Mouse (Mus musculus) skeletal muscle tissue, postnatal 0 days (tissue): Measurements from ENCODE around the gene Olfr893. TPM values are rescaled to one million over a fixed set of nuclear protein-coding genes. Genes with fewer than 3 reads are reported as not detected.

Source experiments
- polyA plus RNA-seq: library from polyadenylated mRNA; unstranded; fragments of >200 nt; fragmentation: Nextera tagmentation; extraction: Ambion mirVana; gene quantifications from 2 replicates; pipeline ENCODE4 v1.2.1, GENCODE M21; 2015

Olfr893 gene
- not detected in 2 replicates for polyA plus RNA-seq

GRCm38 (mm10) chr9:38208065-38208464, at the start of gene Olfr893:
Gene Olfr893, plus strand, starts transcription at chr9:38208365.

GRCm38 (mm10) chr9:38180721-38181120, 27.4 kb upstream of the Olfr893 start, which contains the start of gene Olfr891:
Gene Olfr891, minus strand, starts transcription at chr9:38180821.

GRCm38 (mm10) chr9:38217755-38218154, 9.6 kb downstream of the Olfr893 start, which contains the start of gene Olfr894:
Gene Olfr894, plus strand, starts transcription at chr9:38218055.

GRCm38 (mm10) chr9:38252474-38252873, 44.3 kb downstream of the Olfr893 start, which contains the start of gene Olfr143:
Gene Olfr143, plus strand, starts transcription at chr9:38252774.

Other genes with a start within 250 kb of the Olfr893 start
- not detected in 2 replicates for gene Olfr881, start 216.5 kb upstream of the Olfr893 start, polyA plus RNA-seq
- gene Olfr883, start 182.6 kb upstream of the Olfr893 start, polyA plus RNA-seq = not detected in 2 replicates
- gene Olfr884, start 161.8 kb upstream of the Olfr893 start, polyA plus RNA-seq = not detected in 2 replicates
- not detected in 2 replicates for gene Olfr885, start 147.0 kb upstream of the Olfr893 start, polyA plus RNA-seq
- not detected in 2 replicates for gene Olfr887, start 124.3 kb upstream of the Olfr893 start, polyA plus RNA-seq
- gene Olfr888, start 100.2 kb upstream of the Olfr893 start, polyA plus RNA-seq = not detected in 2 replicates
- gene Olfr889, start 93.2 kb upstream of the Olfr893 start, polyA plus RNA-seq = 0.02 and 0.03 TPM in 2 replicates
- not detected in 2 replicates for gene Olfr890, start 65.8 kb upstream of the Olfr893 start, polyA plus RNA-seq
- not detected in 2 replicates for gene Olfr891, start 27.5 kb upstream of the Olfr893 start, polyA plus RNA-seq
- not detected in 2 replicates for gene Olfr894, start 9.7 kb downstream of the Olfr893 start, polyA plus RNA-seq
- gene Olfr143, start 44.4 kb downstream of the Olfr893 start, polyA plus RNA-seq = not detected in 2 replicates
- gene Olfr895, start 59.5 kb downstream of the Olfr893 start, polyA plus RNA-seq = not detected in 2 replicates
- gene Olfr896-ps1, start 82.7 kb downstream of the Olfr893 start, polyA plus RNA-seq = not detected in 2 replicates
- gene Olfr25, start 120.7 kb downstream of the Olfr893 start, polyA plus RNA-seq = not detected in 2 replicates
- not detected in 2 replicates for gene Olfr898, start 140.0 kb downstream of the Olfr893 start, polyA plus RNA-seq
- gene Olfr250, start 158.5 kb downstream of the Olfr893 start, polyA plus RNA-seq = not detected in 2 replicates
- gene Olfr251, start 168.7 kb downstream of the Olfr893 start, polyA plus RNA-seq = not detected in 2 replicates
- not detected in 2 replicates for gene Olfr147, start 193.3 kb downstream of the Olfr893 start, polyA plus RNA-seq
- gene Olfr901, start 221.1 kb downstream of the Olfr893 start, polyA plus RNA-seq = not detected in 2 replicates
- gene Olfr902, start 239.3 kb downstream of the Olfr893 start, polyA plus RNA-seq = not detected in 2 replicates